Mouse (Mus musculus): Measurements from ENCODE around the gene Ccdc134.

DNA sequence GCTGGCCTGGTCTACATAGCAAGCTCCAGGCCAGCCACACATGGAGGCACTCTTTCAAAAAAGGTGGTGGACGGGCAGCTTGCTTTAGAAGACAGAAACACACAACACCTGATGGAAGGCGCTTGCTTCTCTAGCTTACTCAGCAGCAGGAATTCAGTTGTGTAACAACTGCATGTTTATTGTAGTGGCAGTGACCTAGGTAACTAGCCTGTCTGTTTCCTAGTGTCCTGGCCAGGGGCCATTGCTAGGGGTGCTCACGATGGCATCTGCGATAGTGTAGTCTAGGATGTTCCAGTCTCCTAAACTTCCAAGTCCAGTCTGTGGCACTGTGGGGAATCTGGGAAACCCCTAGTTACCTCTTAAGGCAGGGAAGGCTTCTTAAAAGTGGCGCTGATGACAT lies 16.4 kb downstream of the Ccdc134 start:
- TF ChIP-seq CTCF (IDR thresholded peaks at IDR 0.05; ENCODE audit: low read depth, low read length) (no peak), POLR2A (IDR thresholded peaks at IDR 0.05; ENCODE audit: borderline replicate concordance, low read depth, low read length) (no peak)

All from bone marrow macrophage, adult 2 months (primary cell).